Mouse (Mus musculus) heart, postnatal 0 days (tissue): ENCODE data around the gene Tmcc2. TPM values are rescaled to one million over a fixed set of nuclear protein-coding genes. Genes with fewer than 3 reads are reported as not detected.
A peak's percentile ranks its signal among the peaks of the same experiment; 100 is the strongest.

Experiments used
- ATAC-seq: fragments of 200-750 bp; cut with Nextera tagmentation; 2 replicates; pipeline ENCODE4 v1.8.0; 2017; ENCODE audit warnings: low read depth, moderate number of reproducible peaks, moderate library complexity; ENCODE audit not compliant: insufficient read depth
- DNase-seq: peaks from one replicate; pipeline ENCODE4 v3.0.0-alpha.2; 2016; ENCODE audit warnings: low spot score
- H3K27ac ChIP-seq: fragments of 300-500 bp; sonication (generic); 2 replicates; pipeline ENCODE4 v1.5.1; 2014; ENCODE audit warnings: low read depth, mild to moderate bottlenecking
- H3K27me3 ChIP-seq: fragments of 300-500 bp; sonication (generic); 2 replicates; pipeline ENCODE4 v1.6.1; 2014; ENCODE audit warnings: low read length, mixed read lengths; ENCODE audit not compliant: control insufficient read depth, insufficient read depth
- H3K36me3 ChIP-seq: fragments of 300-500 bp; sonication (generic); replicated peaks from 2 replicates; pipeline ENCODE4 v1.6.1; 2014; ENCODE audit warnings: low read length, mixed read lengths; ENCODE audit not compliant: control insufficient read depth, insufficient read depth
- H3K4me1 ChIP-seq: fragments of 300-500 bp; sonication (generic); 2 replicates; pipeline ENCODE4 v1.6.1; 2014; ENCODE audit warnings: antibody characterized with exemption; ENCODE audit not compliant: control insufficient read depth, insufficient read depth
- H3K4me2 ChIP-seq: fragments of 300-500 bp; sonication (generic); 2 replicates; pipeline ENCODE4 v1.6.1; 2014; ENCODE audit warnings: low read depth, mild to moderate bottlenecking, low read length, moderate library complexity
- H3K4me3 ChIP-seq: fragments of 300-500 bp; sonication (generic); 2 replicates; pipeline ENCODE4 v1.5.1; 2014; ENCODE audit warnings: low read depth, low read length
- H3K9ac ChIP-seq: fragments of 300-500 bp; sonication (generic); replicated peaks from 2 replicates; pipeline ENCODE4 v1.6.1; 2014; ENCODE audit warnings: low read depth, low read length, mixed read lengths
- H3K9me3 ChIP-seq: fragments of 300-500 bp; sonication (generic); replicated peaks from 2 replicates; pipeline ENCODE4 v1.6.1; 2016; ENCODE audit warnings: low read length; ENCODE audit not compliant: control insufficient read depth
- CTCF ChIP-seq: IDR thresholded peaks from 2 replicates; pipeline ENCODE4 v1.5.1; 2016; ENCODE audit warnings: antibody characterized with exemption, control low read depth, low read depth
- EP300 ChIP-seq: IDR thresholded peaks from 2 replicates; pipeline ENCODE4 v1.6.1; 2016; ENCODE audit warnings: antibody characterized with exemption, low read depth
- whole genome bisulfite sequencing: fragments of 180-500 bp; shearing (Covaris S2); extraction: QIAGEN DNeasy Blood & Tissue Kit; methylation state at CpG from one replicate; pipeline ENCODE4 v1.1.7; 2014; 5-methylcytosine and 5-hydroxymethylcytosine counted together
- polyA plus RNA-seq: library from polyadenylated mRNA; unstranded; fragments of >200 nt; fragmentation: Nextera tagmentation; extraction: Ambion mirVana; gene quantifications from 2 replicates; pipeline ENCODE4 v1.2.1, GENCODE M21; 2015
- total RNA-seq: library from RNA; depleted of rRNA; stranded (reverse); fragments of >200 nt; gene quantifications from 2 replicates; pipeline ENCODE4 v1.2.3, GENCODE M21; 2014; ENCODE audit warnings: low replicate concordance

Gene Tmcc2
- total and polyA plus RNA-seq, 2 experiments from 2014 or later: 6.5 to 20.4 TPM

- TF ChIP-seq CTCF (no peak), EP300 (no peak)
- peaks cover 17% of the 10 kb centered on the region; the same call in 1 of the 2 replicates for H3K4me1 ChIP-seq
- H3K4me2 ChIP-seq: no peak overlapping the region
- no peaks in the 10 kb centered on the region for H3K36me3 ChIP-seq
- DNase-seq: no peak
- no peak overlapping the region for H3K9ac ChIP-seq
- H3K4me3 ChIP-seq: no peak overlapping the region
- H3K27ac ChIP-seq: no peak overlapping the region
- H3K9me3 ChIP-seq: no peaks in the 10 kb centered on the region
- 34% methylated on average over 5 of the region's 5 CpGs for WGBS
- ATAC-seq: no peak
- peaks cover 6% of the 10 kb centered on the region; the same call in 1 of the 2 replicates for H3K27me3 ChIP-seq
Measured at GRCm38 (mm10) chr1:132319242-132319641, 71.8 kb downstream of the Tmcc2 start.

DNA sequence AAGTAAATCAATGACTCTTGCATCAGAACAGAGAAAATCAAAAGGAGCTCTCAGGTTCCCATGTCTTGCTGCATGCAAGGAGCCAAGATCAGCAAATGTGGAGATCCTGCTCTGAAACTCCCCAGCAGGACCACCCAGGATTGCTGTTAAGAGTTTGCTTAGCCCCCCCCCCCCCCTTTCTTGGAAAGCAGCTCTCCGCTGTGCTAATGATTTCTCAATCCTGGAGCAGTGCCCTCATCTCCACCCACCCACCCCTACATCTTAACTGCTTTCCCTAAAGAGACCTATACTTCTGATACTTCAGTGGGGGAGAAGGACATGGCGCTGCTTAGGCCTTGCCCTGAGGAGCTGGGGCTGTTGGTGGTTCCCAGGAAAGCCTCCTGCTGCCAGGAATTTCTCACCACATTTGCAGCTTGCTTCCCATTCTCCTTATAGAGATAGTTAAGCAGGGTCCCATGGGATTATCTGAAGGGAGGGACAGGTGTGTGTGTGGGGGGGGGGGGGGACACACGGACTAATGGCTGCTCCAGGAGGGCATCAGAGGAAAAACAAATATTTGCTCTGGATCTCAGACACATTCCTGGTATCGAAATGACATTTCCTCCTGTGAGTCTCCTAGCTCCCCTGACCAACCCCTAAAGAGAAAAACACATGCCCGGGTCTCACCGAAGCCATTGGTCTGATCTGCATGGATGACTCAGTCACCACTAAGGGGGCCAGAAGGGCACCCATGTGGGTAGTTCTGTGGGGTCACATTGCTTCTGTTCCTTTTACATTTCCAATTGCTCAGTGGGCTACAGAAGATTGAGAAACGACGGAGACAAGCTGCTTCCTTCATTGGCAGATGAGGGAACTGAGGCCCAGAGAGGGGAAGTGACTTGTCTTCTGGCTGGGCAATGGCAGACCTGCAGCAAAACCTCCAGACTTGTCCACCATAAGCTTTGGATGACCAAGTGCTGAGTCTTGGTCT lies 72.9 kb downstream of the Tmcc2 start:
- H3K4me1 ChIP-seq: peaks cover 17% of the 10 kb centered on the region; the same call in 1 of the 2 replicates
- DNase-seq: no peak
- TF ChIP-seq EP300 (no peak), CTCF (no peak)
- WGBS: 63% methylated on average over 7 of the region's 8 CpGs
- no peak overlapping the region for H3K9ac ChIP-seq
- ATAC-seq: no peak
- H3K9me3 ChIP-seq: no peaks in the 10 kb centered on the region
- H3K27me3 ChIP-seq: peaks cover 10% of the 10 kb centered on the region; the same call in 1 of the 2 replicates
- H3K4me2 ChIP-seq: peak overlapping the region; percentile 91; the same call in 1 of the 2 replicates
- H3K4me3 ChIP-seq: no peak overlapping the region
- no peak overlapping the region for H3K27ac ChIP-seq
- no peaks in the 10 kb centered on the region for H3K36me3 ChIP-seq

GRCm38 (mm10) chr1:132317413-132317812 lies 73.7 kb downstream of the Tmcc2 start:
- Histone ChIP-seq H3K4me3 (peak overlapping the region; percentile 60; the same call in 1 of the 2 replicates), H3K27ac (no peak overlapping the region), H3K9me3 (no peaks in the 10 kb centered on the region), H3K4me2 (peak overlapping the region; percentile 91), H3K9ac (no peak overlapping the region), H3K4me1 (peaks cover 17% of the 10 kb centered on the region; the same call in 1 of the 2 replicates), H3K36me3 (no peaks in the 10 kb centered on the region), H3K27me3 (peaks cover 10% of the 10 kb centered on the region; the same call in 1 of the 2 replicates)
- TF ChIP-seq EP300 (no peak), CTCF (no peak)
- DNase-seq: no peak
- WGBS: 68% methylated on average over 4 of the region's 4 CpGs
- no peak for ATAC-seq

- ATAC-seq (no peak), DNase-seq (no peak)
- no peaks in the 10 kb centered on the region for H3K36me3 ChIP-seq
- H3K4me1 ChIP-seq: peaks cover 25% of the 10 kb centered on the region
- H3K4me2 ChIP-seq: peak overlapping the region; percentile 91
- WGBS: 43% methylated on average over 7 of the region's 7 CpGs
- no peak overlapping the region for H3K27ac ChIP-seq
- H3K9me3 ChIP-seq: no peaks in the 10 kb centered on the region
- no peak for TF ChIP-seq CTCF
- no peak for TF ChIP-seq EP300
- H3K4me3 ChIP-seq: peak overlapping the region; percentile 60
- peak overlapping the region; percentile 51; the same call in 1 of the 2 replicates for H3K9ac ChIP-seq
- peaks cover 10% of the 10 kb centered on the region; the same call in 1 of the 2 replicates for H3K27me3 ChIP-seq
Measured at GRCm38 (mm10) chr1:132316625-132316994, 74.5 kb downstream of the Tmcc2 start.

GRCm38 (mm10) chr1:132315889-132316624 lies 75.0 kb downstream of the Tmcc2 start, which contains the start of gene Nuak2:
Nuak2 (plus strand) TSS chr1:132316126.
- H3K27ac ChIP-seq: peak within 1 kb of the TSS; percentile 18; the same call in 1 of the 2 replicates
- WGBS: under 1% methylated on average over 66 of the region's 67 CpGs

More at GRCm38 (mm10) chr1:132315889-132316624, 75.0 kb downstream of the Tmcc2 start, which contains the start of gene Nuak2:
- Histone ChIP-seq H3K4me3 (peak within 1 kb of the TSS; percentile 60), H3K4me2 (peak within 1 kb of the TSS; percentile 91), H3K27me3 (peaks cover 10% of the 10 kb centered on the region; the same call in 1 of the 2 replicates), H3K4me1 (peaks cover 29% of the 10 kb centered on the region), H3K9ac (peak within 1 kb of the TSS; percentile 51), H3K9me3 (no peaks in the 10 kb centered on the region), H3K36me3 (no peaks in the 10 kb centered on the region)
- TF ChIP-seq CTCF: no peak
- TF ChIP-seq EP300: no peak
- ATAC-seq: peak; percentile 81
- peak; percentile 89 for DNase-seq
